Mouse (Mus musculus): ENCODE data around the gene Mybpc3. TPM values are rescaled to one million over a fixed set of nuclear protein-coding genes. Genes with fewer than 3 reads are reported as not detected.
"Not testable (repeated sequence)": the region's sequence is repeated elsewhere in the genome, so short reads cannot be mapped to it uniquely, and the experiment has no call there.

Gene Mybpc3
- polyA plus RNA-seq, 1 experiment from 2014 or later = not detected

- 87% methylated on average over 3 of the region's 3 CpGs for WGBS
- Histone ChIP-seq H3K27me3 (replicated peaks; ENCODE audit: control insufficient read depth, insufficient read depth, low read length) (no peaks in the 10 kb centered on the region), H3K36me3 (ENCODE audit: control insufficient read depth, insufficient read depth, low read length) (no peaks in the 10 kb centered on the region), H3K27ac (ENCODE audit: low read length) (no peak overlapping the region), H3K9ac (ENCODE audit: low read depth, low read length) (no peak overlapping the region), H3K4me2 (ENCODE audit: low read depth, low read length) (no peak overlapping the region), H3K4me3 (ENCODE audit: low read length) (no peak overlapping the region), H3K4me1 (ENCODE audit: control insufficient read depth, insufficient read depth, low read length) (no peaks in the 10 kb centered on the region; the same call in 1 of the 2 replicates), H3K9me3 (ENCODE audit: control insufficient read depth, low read length) (no peaks in the 10 kb centered on the region)
- ATAC-seq = no peak
These were observed 9.8 kb upstream of the Mybpc3 start for GRCm38 (mm10) chr2:91108156-91108555.

DNA sequence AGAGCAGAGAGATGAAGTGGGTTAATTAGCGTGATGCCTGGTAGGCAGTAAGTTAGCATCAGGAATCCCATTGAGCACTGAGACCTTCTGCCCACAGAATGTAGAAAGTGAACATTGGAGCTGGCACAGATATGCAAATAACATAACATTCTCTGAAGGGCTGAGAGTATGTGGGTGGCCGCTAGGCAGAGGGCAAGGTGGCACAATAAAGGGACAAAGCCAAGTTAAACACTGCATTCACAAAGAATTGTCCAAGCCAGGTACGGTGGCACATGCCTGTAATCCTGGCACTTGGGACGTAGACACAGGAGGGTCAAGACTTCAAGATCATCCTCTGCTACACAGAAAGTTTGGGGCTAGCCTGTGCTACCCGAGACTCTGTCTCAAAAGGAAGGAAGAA is 8.7 kb upstream of the Mybpc3 start:
- Histone ChIP-seq H3K9ac (ENCODE audit: low read depth, low read length) (no peak overlapping the region), H3K9me3 (ENCODE audit: control insufficient read depth, low read length) (no peaks in the 10 kb centered on the region), H3K4me2 (ENCODE audit: low read depth, low read length) (no peak overlapping the region), H3K36me3 (ENCODE audit: control insufficient read depth, insufficient read depth, low read length) (no peaks in the 10 kb centered on the region), H3K4me3 (ENCODE audit: low read length) (no peak overlapping the region), H3K27me3 (replicated peaks; ENCODE audit: control insufficient read depth, insufficient read depth, low read length) (no peaks in the 10 kb centered on the region), H3K4me1 (ENCODE audit: control insufficient read depth, insufficient read depth, low read length) (no peaks in the 10 kb centered on the region; the same call in 1 of the 2 replicates), H3K27ac (ENCODE audit: low read length) (no peak overlapping the region)
- ATAC-seq = no peak
- 81% methylated on average over 5 of the region's 5 CpGs for WGBS

- no peak overlapping the region for H3K4me3 ChIP-seq (ENCODE audit: low read length)
- no peak overlapping the region for H3K27ac ChIP-seq (ENCODE audit: low read length)
- no peaks in the 10 kb centered on the region for H3K27me3 ChIP-seq (replicated peaks; ENCODE audit: control insufficient read depth, insufficient read depth, low read length)
- 82% methylated on average over 5 of the region's 5 CpGs for WGBS
- ATAC-seq = no peak
- no peak overlapping the region for H3K4me2 ChIP-seq (ENCODE audit: low read depth, low read length)
- H3K36me3 ChIP-seq (ENCODE audit: control insufficient read depth, insufficient read depth, low read length) = no peaks in the 10 kb centered on the region
- no peaks in the 10 kb centered on the region for H3K9me3 ChIP-seq (ENCODE audit: control insufficient read depth, low read length)
- no peaks in the 10 kb centered on the region; the same call in 1 of the 2 replicates for H3K4me1 ChIP-seq (ENCODE audit: control insufficient read depth, insufficient read depth, low read length)
- no peak overlapping the region for H3K9ac ChIP-seq (ENCODE audit: low read depth, low read length)
These were observed 8.0 kb upstream of the Mybpc3 start for GRCm38 (mm10) chr2:91109807-91110385.

GRCm38 (mm10) chr2:91110429-91110828 is 7.5 kb upstream of the Mybpc3 start:
- Histone ChIP-seq H3K4me2 (ENCODE audit: low read depth, low read length) (no peak overlapping the region), H3K27ac (ENCODE audit: low read length) (no peak overlapping the region), H3K4me1 (ENCODE audit: control insufficient read depth, insufficient read depth, low read length) (no peaks in the 10 kb centered on the region; the same call in 1 of the 2 replicates), H3K4me3 (ENCODE audit: low read length) (no peak overlapping the region), H3K9me3 (ENCODE audit: control insufficient read depth, low read length) (no peaks in the 10 kb centered on the region), H3K27me3 (replicated peaks; ENCODE audit: control insufficient read depth, insufficient read depth, low read length) (no peaks in the 10 kb centered on the region), H3K9ac (ENCODE audit: low read depth, low read length) (no peak overlapping the region), H3K36me3 (ENCODE audit: control insufficient read depth, insufficient read depth, low read length) (no peaks in the 10 kb centered on the region)
- 71% methylated on average over 6 of the region's 6 CpGs for WGBS
- ATAC-seq = no peak

DNA sequence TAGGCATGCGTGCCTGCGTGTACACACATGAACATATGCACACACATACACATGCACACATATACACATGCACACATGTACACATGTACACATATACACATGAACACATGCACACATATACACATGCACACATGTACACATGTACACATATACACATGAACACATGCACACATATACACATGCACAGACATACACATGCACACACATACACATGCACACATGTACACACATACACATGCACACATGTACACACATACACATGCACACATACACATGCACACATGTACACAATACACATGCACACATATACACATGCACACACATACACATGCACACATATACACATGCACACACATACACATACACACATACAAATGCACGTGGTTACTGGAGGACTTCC is 6.1 kb upstream of the Mybpc3 start:
- H3K4me2 ChIP-seq (ENCODE audit: low read depth, low read length); H3K27me3 ChIP-seq (replicated peaks; ENCODE audit: control insufficient read depth, insufficient read depth, low read length); H3K27ac ChIP-seq (ENCODE audit: low read length); H3K9me3 ChIP-seq (ENCODE audit: control insufficient read depth, low read length); H3K4me1 ChIP-seq (ENCODE audit: control insufficient read depth, insufficient read depth, low read length); H3K9ac ChIP-seq (ENCODE audit: low read depth, low read length); ATAC-seq; H3K4me3 ChIP-seq (ENCODE audit: low read length); H3K36me3 ChIP-seq (ENCODE audit: control insufficient read depth, insufficient read depth, low read length): not testable (repeated sequence)
- 92% methylated on average over 3 of the region's 3 CpGs for WGBS

DNA sequence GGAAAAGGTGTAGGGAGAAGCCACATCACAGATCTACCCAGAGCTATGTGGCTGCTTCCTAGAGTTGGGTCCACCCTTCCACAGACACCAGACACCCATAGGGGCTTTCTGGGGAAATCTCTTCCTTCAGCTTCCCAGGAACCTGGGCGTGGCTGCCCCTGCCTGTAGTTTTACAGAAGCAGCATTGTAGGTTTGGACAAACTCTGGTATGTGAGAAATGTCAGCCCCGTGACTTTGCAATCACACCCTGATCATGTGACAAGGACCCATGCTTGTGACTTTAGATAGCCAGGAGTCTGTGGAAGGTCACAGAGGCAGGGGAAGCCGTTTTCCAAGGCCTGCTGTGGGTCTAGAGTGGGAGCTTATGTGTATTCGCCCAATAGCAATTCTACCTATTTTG is 5.5 kb upstream of the Mybpc3 start:
- WGBS = 39% methylated on average over 4 of the region's 4 CpGs
- Histone ChIP-seq H3K4me1 (ENCODE audit: control insufficient read depth, insufficient read depth, low read length) (no peaks in the 10 kb centered on the region; the same call in 1 of the 2 replicates), H3K9me3 (ENCODE audit: control insufficient read depth, low read length) (no peaks in the 10 kb centered on the region), H3K27ac (ENCODE audit: low read length) (no peak overlapping the region), H3K4me3 (ENCODE audit: low read length) (no peak overlapping the region), H3K27me3 (replicated peaks; ENCODE audit: control insufficient read depth, insufficient read depth, low read length) (no peaks in the 10 kb centered on the region), H3K9ac (ENCODE audit: low read depth, low read length) (0 out of 2 replicates have a peak overlapping the region, but pooled peaks have one; percentile 20), H3K4me2 (ENCODE audit: low read depth, low read length) (no peak overlapping the region), H3K36me3 (ENCODE audit: control insufficient read depth, insufficient read depth, low read length) (no peaks in the 10 kb centered on the region)
- ATAC-seq = no peak

GRCm38 (mm10) chr2:91113334-91113733 is 4.6 kb upstream of the Mybpc3 start:
- Histone ChIP-seq H3K4me1 (ENCODE audit: control insufficient read depth, insufficient read depth, low read length) (no peaks in the 10 kb centered on the region; the same call in 1 of the 2 replicates), H3K9ac (ENCODE audit: low read depth, low read length) (no peak overlapping the region), H3K4me2 (ENCODE audit: low read depth, low read length) (no peak overlapping the region), H3K27me3 (replicated peaks; ENCODE audit: control insufficient read depth, insufficient read depth, low read length) (no peaks in the 10 kb centered on the region), H3K4me3 (ENCODE audit: low read length) (no peak overlapping the region), H3K9me3 (ENCODE audit: control insufficient read depth, low read length) (no peaks in the 10 kb centered on the region), H3K36me3 (ENCODE audit: control insufficient read depth, insufficient read depth, low read length) (no peaks in the 10 kb centered on the region), H3K27ac (ENCODE audit: low read length) (no peak overlapping the region)
- ATAC-seq = no peak
- WGBS = 76% methylated on average over 10 of the region's 10 CpGs

DNA sequence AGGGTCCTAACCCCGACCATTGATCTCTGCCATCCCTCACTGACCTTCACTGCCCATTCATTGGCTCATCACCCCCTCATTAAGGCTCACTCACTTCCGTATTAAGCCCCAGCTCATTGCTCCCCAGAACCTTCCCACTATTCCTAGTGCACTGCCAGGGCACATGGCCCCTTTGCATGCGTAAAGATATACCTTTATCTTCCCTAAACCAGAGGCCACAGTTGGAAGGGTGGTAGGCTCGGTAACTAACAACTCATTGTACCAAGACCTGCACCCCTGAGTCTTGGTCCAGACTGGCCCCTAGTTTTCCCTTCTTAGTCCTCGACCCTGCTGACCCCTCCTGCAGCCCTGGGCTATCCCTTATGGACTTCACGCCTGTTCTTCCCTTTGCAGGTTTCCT is 4.1 kb upstream of the Mybpc3 start:
- H3K27me3 ChIP-seq (replicated peaks; ENCODE audit: control insufficient read depth, insufficient read depth, low read length) = no peaks in the 10 kb centered on the region
- H3K36me3 ChIP-seq (ENCODE audit: control insufficient read depth, insufficient read depth, low read length) = no peaks in the 10 kb centered on the region
- H3K9me3 ChIP-seq (ENCODE audit: control insufficient read depth, low read length) = no peaks in the 10 kb centered on the region
- no peak overlapping the region for H3K9ac ChIP-seq (ENCODE audit: low read depth, low read length)
- no peak overlapping the region for H3K27ac ChIP-seq (ENCODE audit: low read length)
- H3K4me2 ChIP-seq (ENCODE audit: low read depth, low read length) = no peak overlapping the region
- no peak for ATAC-seq
- 78% methylated on average over 6 of the region's 6 CpGs for WGBS
- no peaks in the 10 kb centered on the region; the same call in 1 of the 2 replicates for H3K4me1 ChIP-seq (ENCODE audit: control insufficient read depth, insufficient read depth, low read length)
- H3K4me3 ChIP-seq (ENCODE audit: low read length) = no peak overlapping the region

- H3K4me2 ChIP-seq (ENCODE audit: low read depth, low read length) = peak overlapping the region; percentile 96
- H3K36me3 ChIP-seq (ENCODE audit: control insufficient read depth, insufficient read depth, low read length) = no peaks in the 10 kb centered on the region
- H3K9me3 ChIP-seq (ENCODE audit: control insufficient read depth, low read length) = no peaks in the 10 kb centered on the region
- H3K4me3 ChIP-seq (ENCODE audit: low read length) = peak overlapping the region; percentile 54
- WGBS = 6% methylated on average over 42 of the region's 42 CpGs
- H3K9ac ChIP-seq (ENCODE audit: low read depth, low read length) = peak overlapping the region; percentile 82
- no peaks in the 10 kb centered on the region; the same call in 1 of the 2 replicates for H3K4me1 ChIP-seq (ENCODE audit: control insufficient read depth, insufficient read depth, low read length)
- ATAC-seq = peak; percentile 87
- H3K27ac ChIP-seq (ENCODE audit: low read length) = no peak overlapping the region
- H3K27me3 ChIP-seq (replicated peaks; ENCODE audit: control insufficient read depth, insufficient read depth, low read length) = no peaks in the 10 kb centered on the region
These were observed 3.0 kb upstream of the Mybpc3 start for GRCm38 (mm10) chr2:91114781-91115577.
